Mouse (Mus musculus) heart, adult 8-10 months (tissue): Measurements from ENCODE around the gene Gpatch11. TPM values are rescaled to one million over a fixed set of nuclear protein-coding genes. Genes with fewer than 3 reads are reported as not detected.
A peak's percentile ranks its signal among the peaks of the same experiment; 100 is the strongest.
"Not testable (repeated sequence)": the region's sequence is repeated elsewhere in the genome, so short reads cannot be mapped to it uniquely, and the experiment has no call there.

ENCODE experiments used
- DNase-seq: peaks from one replicate; pipeline ENCODE4 v3.0.0; 2022; ENCODE audit warnings: low spot score
- total RNA-seq, 4 experiments: library from RNA; stranded (reverse); gene quantifications; 2 replicates each; pipeline ENCODE4 v1.2.4; 2022

Gene Gpatch11
- total RNA-seq: 10 to 100 TPM; 23.0 to 35.3 (median 27.9) TPM

GRCm38 (mm10) chr17:78834856-78835835, at the start of gene Gpatch11, which contains the start of gene Heatr5b:
Gpatch11 (plus strand) TSS chr17:78835567.
Heatr5b (minus strand) TSS chr17:78835364.
- DNase-seq: peak; percentile 97

- not testable (repeated sequence) for DNase-seq
Measured at GRCm38 (mm10) chr17:78788273-78788672, 47.1 kb upstream of the Gpatch11 start.

DNA sequence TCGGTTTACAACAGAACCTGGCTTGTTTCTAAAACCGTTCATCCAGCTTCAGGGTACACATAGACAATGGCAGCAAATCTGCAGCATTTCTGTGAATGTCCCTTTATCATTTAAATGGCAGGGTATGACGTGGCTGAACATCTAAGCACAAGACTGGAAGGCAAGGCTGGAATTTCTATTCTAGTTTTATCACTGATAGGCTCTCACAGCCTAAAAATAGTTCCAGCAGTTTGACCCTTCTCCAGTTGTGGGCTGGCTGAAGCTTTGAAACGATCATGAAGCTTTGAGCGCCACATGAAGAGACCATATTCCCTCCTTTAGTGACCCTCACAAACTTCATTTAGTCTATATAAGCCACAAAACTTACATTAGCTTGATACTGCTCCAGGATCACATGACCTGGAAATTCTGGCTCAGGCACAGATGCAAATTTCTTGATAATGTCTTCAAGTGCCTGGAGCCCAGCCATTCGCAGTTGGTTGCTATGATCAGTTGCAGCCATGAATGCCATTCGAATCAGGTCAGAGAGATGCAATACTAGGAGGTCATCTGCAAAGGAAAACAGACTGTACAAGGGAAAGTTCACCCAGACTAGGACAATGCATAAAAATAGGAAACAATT, 44.2 kb upstream of the Gpatch11 start:
- peak; percentile 46 for DNase-seq

- DNase-seq: no peak
Measured at GRCm38 (mm10) chr17:78791690-78792070, 43.7 kb upstream of the Gpatch11 start.

DNA sequence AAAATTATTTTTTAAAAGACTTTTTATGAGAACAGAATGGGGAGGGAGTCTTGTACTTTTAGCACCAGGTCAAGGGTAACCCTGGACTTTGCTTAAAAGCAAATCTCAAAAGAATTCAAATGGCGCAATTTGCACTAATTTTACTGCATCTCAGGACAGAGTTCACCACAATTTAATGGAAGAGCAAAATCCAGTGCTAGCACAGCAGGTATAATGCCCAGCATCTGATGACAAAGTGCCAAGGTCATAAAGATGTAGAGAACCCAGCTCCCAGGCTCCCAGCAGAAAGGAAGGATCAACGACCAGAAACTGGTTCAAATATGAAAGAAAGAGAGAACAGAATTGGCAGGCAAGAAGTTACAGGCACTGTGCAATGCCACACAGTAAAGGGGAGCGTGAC, 43.2 kb upstream of the Gpatch11 start:
- DNase-seq: no peak

DNA sequence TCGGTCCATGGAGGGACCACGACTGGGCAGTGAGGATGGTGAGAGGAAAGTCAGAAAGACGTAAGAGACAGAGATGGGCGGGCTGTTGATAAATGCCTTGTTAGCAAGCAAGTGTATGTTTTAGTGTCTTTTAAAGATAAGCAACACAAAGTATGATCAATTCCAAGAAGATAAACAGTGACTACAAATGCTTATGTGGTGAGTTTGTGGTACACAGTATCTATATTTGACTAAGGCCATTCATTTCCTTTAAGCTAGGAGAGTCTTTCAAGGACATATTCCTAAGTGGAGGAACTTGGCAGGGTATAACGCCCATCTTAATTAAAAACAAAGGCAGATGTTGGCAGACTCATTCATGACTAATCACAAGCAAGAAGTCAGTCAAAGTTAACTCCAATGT, 41.0 kb upstream of the Gpatch11 start:
- DNase-seq: no peak

DNA sequence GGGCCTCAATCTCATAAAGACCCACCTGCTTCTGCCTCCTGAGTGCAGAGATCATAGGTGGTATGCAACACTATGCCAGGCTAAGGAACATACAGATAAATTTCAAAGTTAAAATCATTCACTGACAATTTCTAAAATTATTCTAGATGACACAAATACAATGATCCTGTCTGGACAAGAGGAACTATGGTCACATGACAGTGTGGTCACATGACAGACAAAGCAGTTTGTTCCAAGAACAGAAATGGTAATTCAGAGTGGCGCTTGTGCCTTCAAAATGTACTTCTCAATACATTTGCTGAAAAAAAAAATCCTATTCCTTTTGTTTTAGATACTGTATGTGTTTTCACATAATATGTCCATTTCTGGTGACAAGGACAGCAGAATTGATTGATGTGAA, 38.1 kb upstream of the Gpatch11 start:
- no peak for DNase-seq

GRCm38 (mm10) chr17:78809019-78809418, 26.3 kb upstream of the Gpatch11 start:
- no peak for DNase-seq

GRCm38 (mm10) chr17:78809582-78809981, 25.8 kb upstream of the Gpatch11 start:
- DNase-seq: no peak

DNA sequence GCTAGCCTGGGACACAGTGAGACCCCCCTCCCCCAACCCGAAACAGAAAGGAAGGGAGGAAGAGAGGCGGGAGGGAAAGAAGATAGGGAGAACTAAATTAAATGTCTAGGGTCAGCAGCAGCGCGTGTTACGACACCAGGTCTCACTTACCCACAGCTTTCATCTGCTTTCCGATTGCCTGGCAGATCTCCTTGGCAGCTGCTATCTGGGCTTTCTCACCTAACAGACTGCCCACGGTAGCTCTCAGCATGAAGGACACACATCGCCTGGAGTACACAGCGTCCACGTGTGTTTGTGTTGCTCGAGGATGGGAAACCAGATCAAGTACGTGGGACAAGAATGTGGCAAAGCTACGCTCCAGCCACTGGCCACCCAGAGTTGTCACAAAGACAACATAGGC, 11.0 kb upstream of the Gpatch11 start:
- no peak for DNase-seq

GRCm38 (mm10) chr17:78836056-78836455, 689 bp downstream of the Gpatch11 start:
- no peak for DNase-seq

DNA sequence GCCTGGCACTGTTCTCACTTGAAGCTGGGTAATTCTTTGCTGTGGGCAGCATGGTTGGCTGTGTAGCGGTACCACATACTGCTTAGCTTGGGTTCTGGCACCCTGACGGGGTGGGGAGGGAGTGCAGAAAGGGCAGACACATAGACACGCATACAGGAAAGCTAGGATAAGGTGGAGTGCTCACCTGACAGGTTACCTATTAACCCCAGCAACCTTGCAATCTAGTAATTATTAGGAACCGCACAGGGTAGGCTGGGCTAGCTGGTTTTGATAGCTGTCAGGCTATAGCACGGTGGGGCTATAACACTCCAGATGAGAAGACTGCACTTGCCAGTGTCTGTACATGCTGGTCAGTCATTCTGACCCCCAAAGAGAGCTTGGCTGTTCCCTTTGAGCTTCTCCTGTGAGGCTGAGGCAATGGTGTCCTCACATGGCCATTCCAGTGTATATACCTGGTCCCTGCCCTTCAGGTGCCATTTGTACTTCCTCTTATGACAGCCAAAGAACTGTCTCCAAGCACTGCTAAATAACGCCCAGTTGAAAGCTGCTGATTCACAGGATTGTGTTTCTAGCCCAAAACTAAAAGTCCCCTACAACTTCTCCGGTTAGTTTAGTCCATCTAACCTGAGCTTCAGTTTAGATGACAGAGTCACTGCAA, 7.0 kb downstream of the Gpatch11 start:
- DNase-seq: no peak

GRCm38 (mm10) chr17:78856243-78856642, 20.9 kb downstream of the Gpatch11 start:
- DNase-seq: no peak

DNA sequence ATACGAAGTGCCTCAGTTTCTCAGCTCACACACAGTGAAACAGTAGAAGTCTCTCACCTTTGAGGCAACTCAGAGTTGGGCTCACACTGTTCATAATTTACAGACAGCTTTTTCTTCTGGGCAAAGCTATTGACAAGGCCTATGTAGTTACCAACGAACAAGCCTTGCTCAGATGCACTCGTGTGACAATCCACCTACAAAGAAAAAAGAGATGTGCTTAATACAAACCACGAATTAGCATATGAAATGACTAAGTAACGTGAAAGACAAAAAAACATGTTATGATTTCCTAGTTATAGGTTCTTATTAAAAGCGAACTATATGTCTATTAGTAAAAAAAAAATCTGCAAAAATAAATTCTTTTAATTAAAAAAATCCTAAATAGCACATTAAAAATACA, 38.5 kb downstream of the Gpatch11 start:
- no peak for DNase-seq

DNA sequence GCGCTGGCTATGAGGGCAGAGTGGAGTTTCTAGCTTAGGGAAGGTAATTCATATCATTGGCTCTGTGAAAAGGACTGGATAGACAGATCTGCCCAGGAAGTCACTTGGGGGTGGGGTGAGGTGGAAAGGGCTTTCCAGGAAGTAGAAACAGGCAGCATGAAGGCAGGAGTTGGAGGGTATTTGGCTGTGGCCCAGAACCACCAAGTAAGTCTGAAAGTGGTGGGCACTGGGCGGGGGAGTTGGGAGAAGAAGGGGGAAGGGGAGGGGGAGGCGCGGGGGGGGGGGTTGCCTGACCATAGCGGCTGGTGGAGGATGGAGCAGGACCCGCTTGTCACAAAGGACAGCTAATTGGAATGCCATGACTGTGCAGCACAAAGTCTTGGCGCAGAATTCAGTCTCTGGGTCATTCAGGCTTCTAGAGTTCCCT, 46.5 kb downstream of the Gpatch11 start:
- DNase-seq: no peak

DNA sequence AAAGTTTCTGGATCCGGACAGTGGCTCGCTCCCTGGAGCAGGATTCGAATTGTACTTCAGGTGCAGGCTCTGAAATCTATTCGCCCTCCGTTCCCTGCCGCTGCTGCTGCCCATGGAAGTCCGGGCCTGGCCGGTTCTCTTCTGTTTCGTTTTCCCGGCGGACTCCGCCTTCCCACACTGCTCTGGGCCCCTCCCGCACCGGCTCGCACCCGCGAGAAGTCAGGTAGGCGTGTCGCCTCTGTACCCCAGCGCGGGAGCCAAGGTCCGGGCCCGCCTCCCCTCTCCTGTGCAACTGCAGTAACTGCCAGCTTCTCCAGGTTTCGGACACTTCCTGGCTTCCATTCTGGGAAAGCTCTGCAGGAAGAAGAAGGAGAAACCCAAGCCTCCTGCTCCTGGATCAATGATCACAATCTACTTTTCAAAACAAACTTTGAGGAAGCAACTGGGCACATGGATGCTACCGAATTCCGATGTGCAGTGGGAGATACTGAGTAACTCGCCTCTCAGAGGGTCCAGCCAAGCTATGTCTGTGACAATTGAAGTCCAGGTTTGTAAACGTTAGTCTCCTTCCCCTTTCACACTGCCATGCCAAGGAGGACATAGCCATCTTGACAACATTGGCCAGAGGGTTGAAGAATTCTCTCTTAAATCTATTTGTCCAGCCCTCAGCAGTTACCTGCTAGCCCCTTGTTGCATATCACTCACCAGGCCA, 47.2 kb downstream of the Gpatch11 start, which contains the start of gene Eif2ak2:
Gene Eif2ak2 (minus strand): TSS at position 173 of the 712 bp plus-strand sequence.
- peak; percentile 75 for DNase-seq

DNA sequence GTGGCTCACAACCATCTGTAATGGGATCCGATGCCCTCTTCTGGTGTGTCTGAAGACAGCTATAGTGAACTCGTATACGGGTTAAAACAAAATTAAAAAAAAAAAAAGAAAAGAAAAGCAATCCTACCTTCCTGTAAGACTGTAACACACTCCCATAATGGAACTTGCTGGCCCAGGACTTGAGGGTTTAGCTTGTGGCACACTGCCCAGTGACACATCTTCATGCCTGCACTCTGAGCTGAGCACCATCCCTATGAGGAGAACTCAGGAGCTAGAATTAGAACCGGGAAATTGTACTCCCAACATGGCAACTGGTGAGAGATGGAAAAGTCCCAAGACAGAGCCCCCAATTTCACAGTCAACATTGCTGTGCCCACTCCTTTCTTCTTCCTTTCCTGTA, 47.9 kb downstream of the Gpatch11 start:
- no peak for DNase-seq

DNA sequence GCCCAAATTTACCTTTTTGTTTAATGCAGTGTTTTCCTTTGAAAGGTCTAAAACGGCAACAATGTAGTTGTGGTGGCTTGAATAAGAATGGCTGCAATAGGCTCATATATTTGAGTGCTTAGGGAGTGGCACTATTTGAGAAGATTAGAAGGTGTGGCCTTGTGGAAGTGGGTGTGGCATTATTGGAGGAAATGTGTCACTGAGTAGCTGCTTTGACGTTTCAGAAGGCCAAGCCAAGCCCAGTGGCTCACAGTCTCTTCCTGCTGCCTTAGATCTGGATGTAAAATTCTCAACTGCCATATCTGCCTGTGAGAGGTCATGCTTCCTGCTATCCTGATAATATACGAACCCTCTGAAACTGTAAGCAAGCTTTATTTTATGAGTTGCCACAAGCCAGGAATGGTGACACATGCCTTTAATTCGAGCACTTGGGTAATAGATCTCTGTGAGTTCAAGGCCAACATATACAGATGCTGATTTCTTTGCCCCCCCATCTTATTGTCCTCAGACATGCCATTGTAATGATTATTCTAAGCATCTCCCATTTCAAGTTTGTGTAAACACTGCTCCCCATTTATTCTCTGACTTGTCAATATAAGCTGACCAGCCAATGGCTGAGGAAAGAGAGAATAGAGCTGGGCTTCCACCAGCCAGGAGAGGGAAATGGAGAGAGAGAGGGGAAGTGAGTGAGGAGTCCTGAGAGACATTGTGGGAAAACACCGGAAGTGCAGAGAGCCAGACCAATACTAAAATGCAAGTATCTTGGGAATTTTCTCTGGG, 50.1 kb downstream of the Gpatch11 start:
- DNase-seq: no peak

GRCm38 (mm10) chr17:78888554-78888953, 53.2 kb downstream of the Gpatch11 start:
- DNase-seq: no peak

- no peak for DNase-seq
Measured at GRCm38 (mm10) chr17:78889184-78889583, 53.8 kb downstream of the Gpatch11 start.

DNA sequence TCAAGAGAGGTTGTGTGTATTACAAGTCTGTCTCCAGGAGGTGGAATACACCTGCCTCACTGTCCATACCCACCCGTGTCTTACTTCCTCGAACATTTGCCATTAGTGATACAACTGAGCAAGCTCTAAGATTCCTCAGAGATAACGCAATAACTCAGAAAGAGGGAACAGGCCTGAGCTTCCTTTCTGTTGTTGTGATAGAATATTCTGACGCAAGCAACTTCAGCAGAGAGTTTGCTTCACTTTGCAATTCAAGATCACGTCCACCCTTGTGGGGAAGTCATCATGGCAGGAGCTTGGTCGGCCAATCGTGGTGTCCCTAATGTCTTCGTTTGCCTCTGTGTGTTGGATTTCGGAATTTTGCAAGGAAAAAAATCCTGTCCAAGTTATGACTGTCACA, 55.7 kb downstream of the Gpatch11 start:
- DNase-seq: no peak
